Mouse (Mus musculus): ENCODE measurements around the gene Carns1.

Carns1 gene

GRCm38 (mm10) chr19:4175368-4175947 is at the start of gene Carns1:
Gene Carns1, minus strand, starts transcription at chr19:4175479.
- in situ Hi-C loops (cut with MboI, MseI) = loop anchor here (10.0 kb wide), 1 partner anchor 61 kb away; no protein-coding TSS in a partner anchor

GRCm38 (mm10) chr19:4222165-4222564 is 46.9 kb upstream of the Carns1 start:
- in situ Hi-C loops (cut with MboI, MseI) = no loop called here

GRCm38 (mm10) chr19:4220957-4221743 is 45.9 kb upstream of the Carns1 start:
- in situ Hi-C loops (cut with MboI, MseI) = no loop called here

GRCm38 (mm10) chr19:4220416-4220815 is 45.1 kb upstream of the Carns1 start:
- in situ Hi-C loops (cut with MboI, MseI) = no loop called here

- in situ Hi-C loops (cut with MboI, MseI) = no loop called here
These were observed 44.7 kb upstream of the Carns1 start for GRCm38 (mm10) chr19:4219943-4220342.

GRCm38 (mm10) chr19:4218784-4219183 is 43.5 kb upstream of the Carns1 start:
- in situ Hi-C loops (cut with MboI, MseI) = no loop called here

GRCm38 (mm10) chr19:4218293-4218692 is 43.0 kb upstream of the Carns1 start:
- in situ Hi-C loops (cut with MboI, MseI) = no loop called here

- in situ Hi-C loops (cut with MboI, MseI) = no loop called here
These were observed 42.6 kb upstream of the Carns1 start for GRCm38 (mm10) chr19:4217855-4218254.

- in situ Hi-C loops (cut with MboI, MseI) = no loop called here
These were observed 41.9 kb upstream of the Carns1 start for GRCm38 (mm10) chr19:4217140-4217539.

- in situ Hi-C loops (cut with MboI, MseI) = no loop called here
These were observed 40.9 kb upstream of the Carns1 start for GRCm38 (mm10) chr19:4216041-4216685.

GRCm38 (mm10) chr19:4215451-4215840 is 40.2 kb upstream of the Carns1 start:
- in situ Hi-C loops (cut with MboI, MseI) = no loop called here

- in situ Hi-C loops (cut with MboI, MseI) = no loop called here
These were observed 39.6 kb upstream of the Carns1 start for GRCm38 (mm10) chr19:4214771-4215450.

- in situ Hi-C loops (cut with MboI, MseI) = no loop called here
These were observed 38.9 kb upstream of the Carns1 start, which contains the start of the genes Clcf1 and AC109138.7 for GRCm38 (mm10) chr19:4214071-4214770. Gene Clcf1, plus strand, starts transcription at chr19:4214238. Gene AC109138.7, plus strand, starts transcription at chr19:4214357.

GRCm38 (mm10) chr19:4213524-4213974 is 38.3 kb upstream of the Carns1 start:
- in situ Hi-C loops (cut with MboI, MseI) = no loop called here

- in situ Hi-C loops (cut with MboI, MseI) = no loop called here
These were observed 36.8 kb upstream of the Carns1 start for GRCm38 (mm10) chr19:4211891-4212588.

- in situ Hi-C loops (cut with MboI, MseI) = loop anchor here (10.0 kb wide), 1 partner anchor 294 kb away; the partner anchor contains the start of gene Ndufs8
These were observed 33.3 kb upstream of the Carns1 start for GRCm38 (mm10) chr19:4208563-4208962.

GRCm38 (mm10) chr19:4206971-4207370 is 31.7 kb upstream of the Carns1 start:
- in situ Hi-C loops (cut with MboI, MseI) = loop anchor here (10.0 kb wide), 1 partner anchor 292 kb away; the partner anchor contains the start of gene Ndufs8

GRCm38 (mm10) chr19:4204889-4205288 is 29.6 kb upstream of the Carns1 start:
- in situ Hi-C loops (cut with MboI, MseI) = loop anchor here (5.0 to 10.0 kb wide), 2 partner anchors 53 to 290 kb away; partner anchors contain the start of genes Ndufs8 and Ptprcap

- in situ Hi-C loops (cut with MboI, MseI) = loop anchor here (5.0 to 10.0 kb wide), 2 partner anchors 51 to 289 kb away; partner anchors contain the start of genes Ndufs8 and Ptprcap
These were observed 28.5 kb upstream of the Carns1 start for GRCm38 (mm10) chr19:4203604-4204326.

Measured in regulatory T cell (primary cell).